Mouse (Mus musculus): ENCODE measurements at regions not wholly inside any gene's neighbourhood (a gene's known extent, or its start where the extent isn't known, plus 50 kb on each side); places are given as distances from the start of the nearest gene placed in this dataset.

DNA sequence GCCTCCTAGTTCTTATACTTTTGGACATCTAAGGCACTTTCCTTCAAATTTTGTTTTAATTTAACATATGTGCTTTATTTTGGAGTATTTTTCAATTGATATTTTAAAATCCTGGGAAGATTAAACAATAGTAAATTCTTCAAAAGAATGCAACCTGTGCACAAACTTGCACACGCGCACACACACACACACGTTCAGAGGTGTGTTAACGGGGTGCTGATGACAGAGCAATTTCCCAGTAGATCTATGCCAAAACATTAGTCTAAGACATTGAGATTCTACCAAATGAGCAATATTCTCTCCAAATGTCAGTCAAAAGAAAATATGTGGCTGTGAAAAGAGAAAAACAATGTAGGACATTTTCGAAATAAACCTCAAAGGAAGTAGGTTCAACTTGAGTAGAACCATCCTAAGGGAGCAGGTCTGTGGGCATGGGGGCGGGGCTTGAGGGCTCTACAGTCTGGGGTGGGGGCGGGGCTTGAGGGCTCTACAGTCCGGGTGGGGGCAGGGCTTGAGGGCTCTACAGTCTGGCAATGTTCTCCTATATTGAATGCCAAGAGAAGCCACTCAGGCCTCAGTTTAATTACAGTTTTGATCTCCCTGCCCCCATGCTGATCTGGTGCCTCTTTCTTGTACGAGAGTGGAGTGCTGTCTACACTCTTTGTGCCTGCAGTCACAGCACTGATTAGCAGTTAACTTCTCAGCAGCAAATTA lies 157.0 kb downstream of the Qdpr start:
- H3K36me3 ChIP-seq, result no peaks in the 10 kb centered on the region
- ATAC-seq (replicated peaks), result no peak
- no peak overlapping the region for H3K4me2 ChIP-seq (replicated peaks)

DNA sequence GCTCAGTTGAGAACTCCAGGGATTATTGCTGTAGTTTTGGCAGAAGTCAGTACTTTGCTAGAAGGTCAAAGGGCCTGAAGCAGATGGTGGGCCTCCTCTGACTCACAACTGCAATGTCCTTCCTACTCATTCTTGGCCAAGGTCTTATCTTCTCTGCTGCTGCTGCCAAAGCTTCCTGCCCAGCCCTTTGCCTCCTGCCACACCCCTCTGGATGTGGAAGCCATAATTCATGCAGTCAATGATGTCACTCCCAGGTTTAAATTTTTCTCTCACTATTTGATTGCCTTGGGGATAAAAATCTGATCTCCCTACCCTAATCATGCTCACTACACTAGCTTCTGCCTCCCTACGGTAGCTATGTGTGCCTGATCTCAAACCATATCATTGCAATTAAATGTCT lies 157.7 kb downstream of the Qdpr start:
- WGBS, result 85% methylated on average over 1 of the region's 1 CpGs
- H3K9ac ChIP-seq (replicated peaks), result no peak overlapping the region
- no peaks in the 10 kb centered on the region for H3K9me3 ChIP-seq
- H3K27me3 ChIP-seq, result no peaks in the 10 kb centered on the region
- ATAC-seq (replicated peaks), result no peak
- H3K36me3 ChIP-seq, result no peaks in the 10 kb centered on the region
- no peaks in the 10 kb centered on the region for H3K4me1 ChIP-seq
- H3K4me2 ChIP-seq (replicated peaks), result no peak overlapping the region
- H3K4me3 ChIP-seq, result no peak overlapping the region
- no peak overlapping the region for H3K27ac ChIP-seq (replicated peaks)

More for the DNA sequence above, 157.0 kb downstream of the Qdpr start:
- Histone ChIP-seq H3K4me1 (no peaks in the 10 kb centered on the region), H3K27me3 (no peaks in the 10 kb centered on the region), H3K4me3 (no peak overlapping the region), H3K27ac (replicated peaks) (no peak overlapping the region), H3K9me3 (no peaks in the 10 kb centered on the region), H3K9ac (replicated peaks) (no peak overlapping the region)
- 71% methylated on average over 9 of the region's 9 CpGs for WGBS

DNA sequence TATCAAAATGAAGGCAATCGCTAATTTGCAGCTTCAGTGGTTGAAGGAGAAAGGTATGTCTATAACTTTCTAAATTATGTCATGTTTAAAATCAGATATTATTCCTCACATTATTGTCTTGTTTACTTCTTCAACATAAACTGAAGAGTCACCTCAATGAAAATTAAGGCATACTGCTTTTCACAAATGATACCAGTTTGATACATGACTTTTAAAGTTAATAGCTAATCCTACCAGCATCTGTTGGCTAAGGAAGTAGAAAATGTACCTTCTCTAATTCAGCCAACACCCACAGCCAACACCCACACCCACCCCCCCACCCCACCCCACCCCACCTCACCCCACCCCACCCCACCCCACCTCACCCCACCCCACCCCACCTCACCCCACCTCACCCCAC lies 158.3 kb downstream of the Qdpr start:
- H3K27ac ChIP-seq (replicated peaks), result no peak overlapping the region
- H3K9ac ChIP-seq (replicated peaks), result no peak overlapping the region
- no peak for ATAC-seq (replicated peaks)
- H3K4me2 ChIP-seq (replicated peaks), result no peak overlapping the region
- 97% methylated on average over 1 of the region's 1 CpGs for WGBS
- no peak overlapping the region for H3K4me3 ChIP-seq
- H3K9me3 ChIP-seq, result no peaks in the 10 kb centered on the region
- no peaks in the 10 kb centered on the region for H3K4me1 ChIP-seq
- H3K36me3 ChIP-seq, result no peaks in the 10 kb centered on the region
- H3K27me3 ChIP-seq, result no peaks in the 10 kb centered on the region

DNA sequence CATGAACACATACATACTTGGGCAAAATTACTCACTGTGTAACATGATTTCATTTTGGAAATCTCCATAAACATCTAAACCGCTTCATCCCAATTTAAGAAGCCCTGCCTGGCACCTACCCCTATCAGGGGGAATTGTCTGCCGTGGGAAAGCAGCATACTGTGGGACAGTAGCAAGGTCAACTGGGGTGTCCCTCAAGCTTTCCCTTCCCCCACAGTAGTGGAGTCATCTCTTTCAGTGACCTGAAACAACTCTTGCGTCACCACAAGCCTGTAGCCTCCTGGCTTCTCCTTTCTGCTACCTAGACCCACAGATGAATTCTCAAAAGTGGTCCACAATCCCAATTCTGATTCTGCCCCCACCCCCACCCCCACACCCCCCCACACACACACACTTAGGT lies 158.8 kb downstream of the Qdpr start:
- Histone ChIP-seq H3K4me1 (no peaks in the 10 kb centered on the region), H3K4me3 (no peak overlapping the region), H3K9me3 (no peaks in the 10 kb centered on the region), H3K27me3 (no peaks in the 10 kb centered on the region), H3K27ac (replicated peaks) (no peak overlapping the region), H3K4me2 (replicated peaks) (no peak overlapping the region), H3K9ac (replicated peaks) (no peak overlapping the region), H3K36me3 (no peaks in the 10 kb centered on the region)
- ATAC-seq (replicated peaks), result no peak
- 95% methylated on average over 3 of the region's 3 CpGs for WGBS

DNA sequence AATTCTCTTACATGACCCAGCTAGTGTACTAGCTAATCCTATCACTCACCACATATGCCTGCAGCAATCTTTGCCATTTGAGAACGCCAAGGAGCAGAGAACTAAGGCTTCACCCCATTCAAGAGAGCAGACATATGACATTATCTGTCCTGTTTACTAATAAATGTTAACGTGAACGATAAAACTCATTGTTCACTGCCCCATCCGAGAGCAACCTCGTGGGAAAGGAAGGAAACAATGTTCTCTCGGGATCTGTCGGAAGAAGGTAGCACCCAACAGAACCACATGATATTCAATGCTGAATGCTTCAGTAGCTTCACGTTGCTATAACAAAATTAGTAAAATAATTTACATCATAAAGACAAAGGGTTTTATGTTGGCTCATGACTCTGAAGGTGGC lies 163.6 kb downstream of the Qdpr start:
- no peak overlapping the region for H3K9ac ChIP-seq (replicated peaks)
- 86% methylated on average over 8 of the region's 8 CpGs for WGBS

DNA sequence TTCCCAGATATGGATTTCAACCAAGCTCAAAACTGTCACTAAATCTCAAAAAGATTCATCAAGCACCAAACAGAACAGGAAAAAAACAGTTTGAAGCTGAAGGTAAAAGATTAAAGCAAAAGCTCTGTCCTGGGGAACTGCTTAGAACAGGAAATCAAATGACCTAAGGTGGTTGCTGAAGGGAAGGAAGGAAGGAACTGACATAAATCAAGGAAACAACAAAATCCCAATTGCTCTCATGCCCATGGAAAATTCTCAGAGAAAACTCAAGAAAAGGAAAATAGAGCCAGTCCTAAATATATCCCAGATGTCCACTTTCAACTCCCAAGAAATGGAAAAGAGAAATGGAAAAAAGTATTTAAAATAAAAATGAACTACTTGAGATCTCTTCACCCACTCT lies 165.4 kb downstream of the Qdpr start:
- no peak overlapping the region for H3K4me3 ChIP-seq
- H3K9ac ChIP-seq (replicated peaks), result no peak overlapping the region
- H3K4me1 ChIP-seq, result peaks cover 5% of the 10 kb centered on the region
- ATAC-seq (replicated peaks), result no peak
- H3K27me3 ChIP-seq, result no peaks in the 10 kb centered on the region
- no peaks in the 10 kb centered on the region for H3K36me3 ChIP-seq
- H3K27ac ChIP-seq (replicated peaks), result no peak overlapping the region
- no peaks in the 10 kb centered on the region for H3K9me3 ChIP-seq
- H3K4me2 ChIP-seq (replicated peaks), result no peak overlapping the region

More for the DNA sequence above, 163.6 kb downstream of the Qdpr start:
- Histone ChIP-seq H3K4me1 (peaks cover 5% of the 10 kb centered on the region), H3K27ac (replicated peaks) (no peak overlapping the region), H3K27me3 (no peaks in the 10 kb centered on the region), H3K36me3 (no peaks in the 10 kb centered on the region), H3K4me3 (no peak overlapping the region), H3K9me3 (no peaks in the 10 kb centered on the region), H3K4me2 (replicated peaks) (no peak overlapping the region)
- no peak for ATAC-seq (replicated peaks)

DNA sequence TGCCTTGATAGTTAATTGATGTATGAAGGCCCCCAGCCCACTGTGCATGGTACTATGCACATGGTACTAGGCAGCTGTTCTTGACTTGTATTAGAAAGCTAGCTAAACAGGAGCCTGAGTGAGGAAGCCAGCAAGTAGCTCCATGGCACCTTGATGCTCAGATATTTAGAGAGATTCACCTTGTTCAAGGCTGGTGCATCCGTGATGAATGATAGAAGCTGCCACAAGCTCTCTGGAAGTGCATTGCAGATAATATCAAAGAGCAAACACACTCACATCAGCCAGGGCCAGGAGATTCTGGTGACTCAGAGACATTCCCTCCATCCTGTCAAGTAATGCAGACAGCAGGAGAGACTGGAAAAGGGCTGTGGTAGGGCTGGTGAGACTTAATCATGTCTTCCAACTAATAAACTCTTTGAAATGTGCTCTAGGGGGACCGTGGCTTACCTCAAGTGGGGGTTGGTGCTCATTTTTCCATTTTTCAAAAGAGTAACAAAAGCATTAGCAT lies 166.1 kb downstream of the Qdpr start:
- no peak for ATAC-seq (replicated peaks)
- Histone ChIP-seq H3K9ac (replicated peaks) (no peak overlapping the region), H3K27ac (replicated peaks) (no peak overlapping the region), H3K4me2 (replicated peaks) (no peak overlapping the region), H3K9me3 (no peaks in the 10 kb centered on the region), H3K27me3 (no peaks in the 10 kb centered on the region), H3K4me1 (peaks cover 5% of the 10 kb centered on the region), H3K36me3 (no peaks in the 10 kb centered on the region), H3K4me3 (no peak overlapping the region)
- WGBS, result 44% methylated on average over 2 of the region's 2 CpGs

DNA sequence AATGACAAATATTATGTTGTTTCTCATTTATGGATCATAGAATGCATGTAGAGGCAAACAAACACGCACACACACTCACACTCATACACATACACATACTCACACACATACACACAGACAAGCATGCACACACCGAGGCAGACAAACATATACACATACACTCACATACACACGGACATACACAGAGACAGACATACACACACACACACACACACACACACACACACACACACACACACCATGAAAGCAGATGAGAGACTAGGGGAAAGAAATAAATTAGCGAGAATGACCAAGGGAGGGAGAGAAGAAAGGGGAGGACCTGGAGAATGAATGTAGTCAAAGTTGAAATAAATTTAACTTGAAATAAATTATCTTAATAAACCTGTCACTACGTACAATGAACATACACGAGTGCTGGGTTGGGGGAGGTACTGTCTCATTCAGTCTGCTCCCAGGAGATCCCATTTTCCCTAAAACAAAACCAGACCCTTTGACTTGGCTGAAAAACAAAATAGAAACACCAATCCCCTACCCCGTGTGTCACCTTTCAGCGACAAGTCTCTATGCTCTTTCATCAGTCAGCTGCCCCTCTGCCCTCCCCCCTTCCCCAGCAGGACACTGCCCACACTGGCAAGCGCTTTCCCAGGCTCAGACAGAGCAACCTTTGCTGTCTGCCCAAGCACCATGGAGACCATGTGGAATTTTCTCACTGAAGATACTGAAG lies 167.7 kb downstream of the Qdpr start:
- Histone ChIP-seq H3K4me1 (peaks cover 12% of the 10 kb centered on the region), H3K36me3 (no peaks in the 10 kb centered on the region), H3K4me3 (no peak overlapping the region), H3K9ac (replicated peaks) (no peak overlapping the region), H3K27ac (replicated peaks) (no peak overlapping the region), H3K27me3 (no peaks in the 10 kb centered on the region), H3K9me3 (no peaks in the 10 kb centered on the region), H3K4me2 (replicated peaks) (no peak overlapping the region)
- WGBS, result 30% methylated on average over 9 of the region's 9 CpGs
- ATAC-seq (replicated peaks), result peak; percentile 39; the same call in 1 of the 2 replicates

DNA sequence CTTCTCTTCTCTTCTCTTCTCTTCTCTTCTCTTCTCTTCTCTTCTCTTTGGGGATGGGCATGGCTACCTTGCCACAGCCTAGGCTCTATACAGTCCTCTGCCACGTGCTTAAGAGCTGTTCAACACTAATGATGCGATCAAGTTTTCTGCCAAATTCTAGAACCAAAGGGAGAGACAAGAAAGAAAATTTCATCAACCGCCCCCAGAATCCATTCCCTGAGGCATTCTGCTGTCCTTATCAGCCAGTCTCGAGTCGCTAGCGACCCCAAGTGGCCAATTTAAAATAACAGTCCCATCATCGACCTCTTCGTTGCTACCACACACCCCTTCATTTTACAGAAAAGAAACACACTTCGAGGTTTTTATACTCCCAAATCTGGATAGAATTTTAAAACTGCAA lies 171.5 kb downstream of the Qdpr start:
- peak overlapping the region; percentile 49 for H3K4me2 ChIP-seq (replicated peaks)
- no peaks in the 10 kb centered on the region for H3K27me3 ChIP-seq
- peak overlapping the region; percentile 70 for H3K27ac ChIP-seq (replicated peaks)
- H3K4me1 ChIP-seq, result peaks cover 12% of the 10 kb centered on the region
- no peaks in the 10 kb centered on the region for H3K36me3 ChIP-seq
- no peak overlapping the region for H3K9ac ChIP-seq (replicated peaks)
- no peaks in the 10 kb centered on the region for H3K9me3 ChIP-seq
- WGBS, result under 1% methylated on average over 9 of the region's 9 CpGs
- peak overlapping the region; percentile 25; the same call in 1 of the 2 replicates for H3K4me3 ChIP-seq
- peak; percentile 91 for ATAC-seq (replicated peaks)

DNA sequence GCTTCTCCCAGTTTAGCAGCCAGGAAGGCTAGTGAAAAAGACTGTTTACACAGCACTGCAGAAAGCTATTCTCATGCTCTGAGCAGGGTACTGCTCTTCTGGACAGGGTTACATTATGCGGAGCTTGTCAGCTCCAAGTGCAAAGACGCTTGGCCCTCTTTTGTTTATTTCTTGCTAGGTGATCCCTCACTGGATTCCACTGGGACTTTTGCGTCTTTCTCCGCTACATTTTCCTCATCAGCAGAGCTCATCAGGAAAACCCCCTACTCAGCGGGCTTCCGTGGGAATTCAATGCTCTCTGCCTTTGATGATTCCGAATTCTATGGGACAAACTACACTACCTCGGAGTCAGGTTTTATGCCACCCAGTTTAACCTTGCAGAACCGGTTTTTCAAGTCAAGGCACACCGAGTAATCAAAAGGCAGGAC lies 172.0 kb downstream of the Qdpr start:
- Histone ChIP-seq H3K9ac (replicated peaks) (peak overlapping the region; percentile 31), H3K4me1 (peaks cover 12% of the 10 kb centered on the region), H3K36me3 (no peaks in the 10 kb centered on the region), H3K4me3 (peak overlapping the region; percentile 25), H3K4me2 (replicated peaks) (peak overlapping the region; percentile 49), H3K27ac (replicated peaks) (peak overlapping the region; percentile 70), H3K9me3 (no peaks in the 10 kb centered on the region), H3K27me3 (no peaks in the 10 kb centered on the region)
- 0 out of 2 replicates have a peak, but pooled peaks have one; percentile 42 for ATAC-seq (replicated peaks)
- 1% methylated on average over 10 of the region's 10 CpGs for WGBS

DNA sequence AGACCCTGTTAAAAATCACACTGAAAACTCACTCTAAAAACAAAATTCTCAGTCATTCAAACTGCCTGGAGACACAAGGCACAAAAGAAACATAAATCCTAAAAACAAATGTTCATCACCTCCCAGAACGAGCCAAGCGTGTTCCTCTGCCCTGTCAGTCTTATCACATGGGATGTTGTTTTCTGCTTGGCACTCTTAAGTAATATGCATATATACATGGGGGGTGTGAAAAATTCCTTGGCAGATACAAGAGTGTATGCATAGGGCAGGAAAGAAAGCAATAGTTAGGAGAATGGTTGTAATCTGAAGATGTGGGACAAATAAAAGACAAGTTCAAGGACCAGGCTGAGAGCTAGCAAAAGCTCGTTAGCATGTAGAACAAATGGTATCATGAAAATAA lies 179.4 kb downstream of the Qdpr start:
- ATAC-seq (replicated peaks), result peak; percentile 85
- peak overlapping the region; percentile 51 for H3K27ac ChIP-seq (replicated peaks)
- WGBS, result 64% methylated on average over 3 of the region's 3 CpGs

DNA sequence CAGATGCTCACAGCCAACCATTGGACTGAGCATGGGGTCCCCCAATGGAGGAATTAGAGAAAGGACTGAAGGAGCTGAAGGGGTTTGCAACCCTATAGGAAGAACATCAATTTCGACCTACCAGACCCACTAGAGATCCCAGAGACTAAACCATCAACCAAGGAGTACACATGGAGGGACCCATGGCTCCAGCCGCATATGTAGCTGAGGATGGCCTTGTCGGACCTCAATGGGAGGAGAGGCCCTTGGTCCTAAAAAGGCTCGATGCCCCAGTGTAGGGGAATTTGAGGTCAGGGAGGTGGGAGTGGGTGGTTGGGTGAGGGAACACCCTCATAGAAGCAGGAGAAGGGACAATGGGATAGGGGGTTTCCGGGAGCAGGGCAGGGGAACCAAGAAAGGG lies 180.6 kb downstream of the Qdpr start:
- Histone ChIP-seq H3K4me2 (replicated peaks) (no peak overlapping the region), H3K27ac (replicated peaks) (no peak overlapping the region), H3K9ac (replicated peaks) (no peak overlapping the region), H3K4me1 (peaks cover 7% of the 10 kb centered on the region), H3K9me3 (no peaks in the 10 kb centered on the region), H3K27me3 (no peaks in the 10 kb centered on the region), H3K36me3 (no peaks in the 10 kb centered on the region), H3K4me3 (no peak overlapping the region)
- ATAC-seq (replicated peaks), result no peak
- WGBS, result 91% methylated on average over 5 of the region's 5 CpGs

More for the DNA sequence above, 179.4 kb downstream of the Qdpr start:
- Histone ChIP-seq H3K4me1 (peaks cover 7% of the 10 kb centered on the region), H3K4me3 (no peak overlapping the region), H3K27me3 (no peaks in the 10 kb centered on the region), H3K4me2 (replicated peaks) (no peak overlapping the region), H3K36me3 (no peaks in the 10 kb centered on the region), H3K9me3 (no peaks in the 10 kb centered on the region), H3K9ac (replicated peaks) (no peak overlapping the region)

All from forebrain, embryonic 15.5 days (tissue).